Mouse (Mus musculus): ENCODE data around the gene Zfand3. TPM values are rescaled to one million over a fixed set of nuclear protein-coding genes. Genes with fewer than 3 reads are reported as not detected.

Zfand3 gene
- polyA plus RNA-seq, 1 experiment, result 682 TPM

GRCm38 (mm10) chr17:30116226-30116625 is 111.7 kb downstream of the Zfand3 start:
- no peaks in the 10 kb centered on the region for H3K36me3 ChIP-seq (ENCODE audit: control insufficient read depth, insufficient read depth, low read length)
- no peak overlapping the region for H3K27ac ChIP-seq (ENCODE audit: control insufficient read depth, insufficient read depth, low read depth, low read length)
- TF ChIP-seq POLR2A (IDR thresholded peaks at IDR 0.05; ENCODE audit: control insufficient read depth, low read depth, low read length), result no peak
- TF ChIP-seq CTCF (IDR thresholded peaks at IDR 0.05; ENCODE audit: control insufficient read depth, insufficient read depth, insufficient replicate concordance, low read depth, low read length), result no peak
- H3K4me1 ChIP-seq (ENCODE audit: control insufficient read depth, insufficient read depth, low read length), result no peaks in the 10 kb centered on the region; the same call in 1 of the 2 replicates
- H3K27me3 ChIP-seq (ENCODE audit: control insufficient read depth, insufficient read depth, low read length), result no peaks in the 10 kb centered on the region
- H3K4me3 ChIP-seq (ENCODE audit: control insufficient read depth, low read depth, low read length), result no peak overlapping the region

GRCm38 (mm10) chr17:30118036-30118435 is 113.5 kb downstream of the Zfand3 start:
- H3K4me3 ChIP-seq (ENCODE audit: control insufficient read depth, low read depth, low read length), result no peak overlapping the region
- no peaks in the 10 kb centered on the region for H3K4me1 ChIP-seq (ENCODE audit: control insufficient read depth, insufficient read depth, low read length)
- H3K27ac ChIP-seq (ENCODE audit: control insufficient read depth, insufficient read depth, low read depth, low read length), result no peak overlapping the region
- TF ChIP-seq POLR2A (IDR thresholded peaks at IDR 0.05; ENCODE audit: control insufficient read depth, low read depth, low read length) (no peak), CTCF (IDR thresholded peaks at IDR 0.05; ENCODE audit: control insufficient read depth, insufficient read depth, insufficient replicate concordance, low read depth, low read length) (no peak)
- no peaks in the 10 kb centered on the region for H3K36me3 ChIP-seq (ENCODE audit: control insufficient read depth, insufficient read depth, low read length)
- H3K27me3 ChIP-seq (ENCODE audit: control insufficient read depth, insufficient read depth, low read length), result no peaks in the 10 kb centered on the region

GRCm38 (mm10) chr17:30122278-30122677 is 117.7 kb downstream of the Zfand3 start:
- Histone ChIP-seq H3K36me3 (ENCODE audit: control insufficient read depth, insufficient read depth, low read length) (no peaks in the 10 kb centered on the region), H3K27me3 (ENCODE audit: control insufficient read depth, insufficient read depth, low read length) (no peaks in the 10 kb centered on the region), H3K27ac (ENCODE audit: control insufficient read depth, insufficient read depth, low read depth, low read length) (no peak overlapping the region), H3K4me1 (ENCODE audit: control insufficient read depth, insufficient read depth, low read length) (no peaks in the 10 kb centered on the region), H3K4me3 (ENCODE audit: control insufficient read depth, low read depth, low read length) (no peak overlapping the region)
- TF ChIP-seq POLR2A (IDR thresholded peaks at IDR 0.05; ENCODE audit: control insufficient read depth, low read depth, low read length) (no peak), CTCF (IDR thresholded peaks at IDR 0.05; ENCODE audit: control insufficient read depth, insufficient read depth, insufficient replicate concordance, low read depth, low read length) (no peak)

GRCm38 (mm10) chr17:30128456-30128855 is 123.9 kb downstream of the Zfand3 start:
- Histone ChIP-seq H3K27me3 (ENCODE audit: control insufficient read depth, insufficient read depth, low read length) (no peaks in the 10 kb centered on the region), H3K27ac (ENCODE audit: control insufficient read depth, insufficient read depth, low read depth, low read length) (no peak overlapping the region), H3K4me3 (ENCODE audit: control insufficient read depth, low read depth, low read length) (no peak overlapping the region), H3K4me1 (ENCODE audit: control insufficient read depth, insufficient read depth, low read length) (no peaks in the 10 kb centered on the region), H3K36me3 (ENCODE audit: control insufficient read depth, insufficient read depth, low read length) (no peaks in the 10 kb centered on the region)
- TF ChIP-seq POLR2A (IDR thresholded peaks at IDR 0.05; ENCODE audit: control insufficient read depth, low read depth, low read length), result no peak
- no peak for TF ChIP-seq CTCF (IDR thresholded peaks at IDR 0.05; ENCODE audit: control insufficient read depth, insufficient read depth, insufficient replicate concordance, low read depth, low read length)

GRCm38 (mm10) chr17:30129220-30129619 is 124.7 kb downstream of the Zfand3 start:
- no peak overlapping the region for H3K27ac ChIP-seq (ENCODE audit: control insufficient read depth, insufficient read depth, low read depth, low read length)
- H3K4me3 ChIP-seq (ENCODE audit: control insufficient read depth, low read depth, low read length), result no peak overlapping the region
- no peaks in the 10 kb centered on the region for H3K4me1 ChIP-seq (ENCODE audit: control insufficient read depth, insufficient read depth, low read length)
- H3K27me3 ChIP-seq (ENCODE audit: control insufficient read depth, insufficient read depth, low read length), result no peaks in the 10 kb centered on the region
- no peaks in the 10 kb centered on the region for H3K36me3 ChIP-seq (ENCODE audit: control insufficient read depth, insufficient read depth, low read length)
- no peak for TF ChIP-seq CTCF (IDR thresholded peaks at IDR 0.05; ENCODE audit: control insufficient read depth, insufficient read depth, insufficient replicate concordance, low read depth, low read length)
- no peak for TF ChIP-seq POLR2A (IDR thresholded peaks at IDR 0.05; ENCODE audit: control insufficient read depth, low read depth, low read length)

DNA sequence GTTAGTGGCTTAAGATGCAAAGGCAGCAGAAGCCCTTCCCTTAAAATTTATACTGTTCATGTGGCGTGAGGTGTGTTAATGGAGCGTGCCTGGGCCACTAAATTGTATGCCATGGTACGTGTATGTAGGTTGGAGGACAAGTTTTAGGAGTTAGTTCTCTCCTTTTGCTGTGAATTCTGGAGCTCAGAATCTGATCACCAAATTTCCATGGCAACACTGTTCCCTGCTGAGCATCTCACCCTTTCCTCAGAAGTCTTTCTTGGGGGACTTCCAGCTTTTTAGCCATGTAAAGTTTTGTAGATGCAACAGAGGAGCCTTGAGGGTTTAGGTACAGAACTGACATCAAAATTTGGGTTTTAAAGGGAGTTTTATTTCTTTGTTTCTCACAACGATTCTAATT is 125.8 kb downstream of the Zfand3 start:
- Histone ChIP-seq H3K27ac (ENCODE audit: control insufficient read depth, insufficient read depth, low read depth, low read length) (no peak overlapping the region), H3K27me3 (ENCODE audit: control insufficient read depth, insufficient read depth, low read length) (no peaks in the 10 kb centered on the region), H3K4me1 (ENCODE audit: control insufficient read depth, insufficient read depth, low read length) (no peaks in the 10 kb centered on the region), H3K4me3 (ENCODE audit: control insufficient read depth, low read depth, low read length) (no peak overlapping the region), H3K36me3 (ENCODE audit: control insufficient read depth, insufficient read depth, low read length) (no peaks in the 10 kb centered on the region)
- TF ChIP-seq CTCF (IDR thresholded peaks at IDR 0.05; ENCODE audit: control insufficient read depth, insufficient read depth, insufficient replicate concordance, low read depth, low read length) (no peak), POLR2A (IDR thresholded peaks at IDR 0.05; ENCODE audit: control insufficient read depth, low read depth, low read length) (no peak)

GRCm38 (mm10) chr17:30133641-30134040 is 129.1 kb downstream of the Zfand3 start:
- Histone ChIP-seq H3K4me1 (ENCODE audit: control insufficient read depth, insufficient read depth, low read length) (no peaks in the 10 kb centered on the region), H3K27me3 (ENCODE audit: control insufficient read depth, insufficient read depth, low read length) (no peaks in the 10 kb centered on the region), H3K27ac (ENCODE audit: control insufficient read depth, insufficient read depth, low read depth, low read length) (no peak overlapping the region), H3K36me3 (ENCODE audit: control insufficient read depth, insufficient read depth, low read length) (no peaks in the 10 kb centered on the region), H3K4me3 (ENCODE audit: control insufficient read depth, low read depth, low read length) (no peak overlapping the region)
- TF ChIP-seq POLR2A (IDR thresholded peaks at IDR 0.05; ENCODE audit: control insufficient read depth, low read depth, low read length), result no peak
- TF ChIP-seq CTCF (IDR thresholded peaks at IDR 0.05; ENCODE audit: control insufficient read depth, insufficient read depth, insufficient replicate concordance, low read depth, low read length), result no peak
